Mouse (Mus musculus): ENCODE results near the gene Ucp3. TPM values are rescaled to one million over a fixed set of nuclear protein-coding genes. Genes with fewer than 3 reads are reported as not detected.

The Ucp3 gene
- polyA plus RNA-seq, 1 experiment from 2014 or later, result 0.08 TPM

- Histone ChIP-seq H3K4me1 (ENCODE audit: control insufficient read depth in 2 of 2, insufficient read depth in 2 of 2, low read length in 2 of 2) (peaks cover 2 to 4% of the 10 kb centered on the region in 2 experiments), H3K9me3 (ENCODE audit: control insufficient read depth, low read length) (no peaks in the 10 kb centered on the region), H3K36me3 (ENCODE audit: control insufficient read depth, insufficient read depth, low read length) (peaks cover 6% of the 10 kb centered on the region), H3K4me3 (ENCODE audit: control insufficient read depth in 1 of 2, insufficient read depth in 1 of 2, low read depth in 1 of 2, low read length in 2 of 2) (no peak overlapping the region), H3K9ac (ENCODE audit: low read length) (no peak overlapping the region), H3K4me2 (ENCODE audit: low read length) (no peak overlapping the region), H3K27ac (replicated peaks in 1 of 2; ENCODE audit: control insufficient read depth in 1 of 2, insufficient read depth in 1 of 2, low read depth in 2 of 2, low read length in 2 of 2) (no peak overlapping the region), H3K27me3 (ENCODE audit: control insufficient read depth, insufficient read depth, low read length) (no peaks in the 10 kb centered on the region)
- no peak for ATAC-seq (ENCODE audit: insufficient number of reproducible peaks, insufficient read depth, low FRiP score, low read depth)
- WGBS, result 66% methylated on average over 3 of the region's 3 CpGs
Observed at GRCm38 (mm10) chr7:100534216-100534615, 61.4 kb downstream of the Ucp3 start.

- Histone ChIP-seq H3K36me3 (ENCODE audit: control insufficient read depth, insufficient read depth, low read length) (peaks cover 18% of the 10 kb centered on the region), H3K9ac (ENCODE audit: low read length) (no peak overlapping the region), H3K27ac (replicated peaks in 1 of 2; ENCODE audit: control insufficient read depth in 1 of 2, insufficient read depth in 1 of 2, low read depth in 2 of 2, low read length in 2 of 2) (no peak overlapping the region), H3K4me2 (ENCODE audit: low read length) (peak overlapping the region; percentile 68; the same call in 1 of the 2 replicates), H3K9me3 (ENCODE audit: control insufficient read depth, low read length) (no peaks in the 10 kb centered on the region), H3K27me3 (ENCODE audit: control insufficient read depth, insufficient read depth, low read length) (no peaks in the 10 kb centered on the region), H3K4me1 (ENCODE audit: control insufficient read depth in 2 of 2, insufficient read depth in 2 of 2, low read length in 2 of 2) (peaks cover 2 to 4% of the 10 kb centered on the region in 2 experiments), H3K4me3 (ENCODE audit: control insufficient read depth in 1 of 2, insufficient read depth in 1 of 2, low read depth in 1 of 2, low read length in 2 of 2) (no peak overlapping the region)
- ATAC-seq (ENCODE audit: insufficient number of reproducible peaks, insufficient read depth, low FRiP score, low read depth), result no peak
- WGBS, result 70% methylated on average over 2 of the region's 2 CpGs
Observed at GRCm38 (mm10) chr7:100535831-100536230, 63.0 kb downstream of the Ucp3 start.

Other genes with a start within 250 kb of the Ucp3 start
- 1.7 and 2.1 TPM in 2 replicates for gene Pgm2l1, start 245.6 kb upstream of the Ucp3 start, polyA plus RNA-seq (2014; fragmentation: Nextera tagmentation; extraction: Ambion mirVana)
- 13.7 and 15.7 TPM in 2 replicates for gene P4ha3, start 187.5 kb upstream of the Ucp3 start, polyA plus RNA-seq (2014; fragmentation: Nextera tagmentation; extraction: Ambion mirVana)
- 16.7 and 19.3 TPM in 2 replicates for gene C2cd3, start 100.8 kb upstream of the Ucp3 start, polyA plus RNA-seq (2014; fragmentation: Nextera tagmentation; extraction: Ambion mirVana)
- gene Ppme1, start 100.7 kb upstream of the Ucp3 start, polyA plus RNA-seq (2014; fragmentation: Nextera tagmentation; extraction: Ambion mirVana), result 54.7 and 57.5 TPM in 2 replicates
- gene Ucp2, start 20.3 kb downstream of the Ucp3 start, polyA plus RNA-seq (2014; fragmentation: Nextera tagmentation; extraction: Ambion mirVana), result 127 and 130 TPM in 2 replicates
- gene Dnajb13, start 42.0 kb downstream of the Ucp3 start, polyA plus RNA-seq (2014; fragmentation: Nextera tagmentation; extraction: Ambion mirVana), result 0.15 TPM in 1 of 2 replicates, not detected in the other
- gene Coa4, start 64.1 kb downstream of the Ucp3 start, polyA plus RNA-seq (2014; fragmentation: Nextera tagmentation; extraction: Ambion mirVana), result 22.8 and 26.6 TPM in 2 replicates
- gene Rab6a, start 134.4 kb downstream of the Ucp3 start, polyA plus RNA-seq (2014; fragmentation: Nextera tagmentation; extraction: Ambion mirVana), result 107 and 119 TPM in 2 replicates
- 93.8 and 101 TPM in 2 replicates for gene Mrpl48, start 135.3 kb downstream of the Ucp3 start, polyA plus RNA-seq (2014; fragmentation: Nextera tagmentation; extraction: Ambion mirVana)
- 1.3 and 1.6 TPM in 2 replicates for gene Plekhb1, start 189.4 kb downstream of the Ucp3 start, polyA plus RNA-seq (2014; fragmentation: Nextera tagmentation; extraction: Ambion mirVana)
- gene Fam168a, start 233.6 kb downstream of the Ucp3 start, polyA plus RNA-seq (2014; fragmentation: Nextera tagmentation; extraction: Ambion mirVana), result 32.8 and 36.4 TPM in 2 replicates